Mouse (Mus musculus) G1E-ER4 (cell line): Measurements from ENCODE around the gene Gm20388. TPM values are rescaled to one million over a fixed set of nuclear protein-coding genes. Genes with fewer than 3 reads are reported as not detected.

Source experiments
- GATA1 ChIP-seq: IDR thresholded peaks from one replicate; pipeline ENCODE4 v1.8.0; 2012; ENCODE audit warnings: low read length, inconsistent platforms
- polyA plus RNA-seq: library from polyadenylated mRNA; stranded (reverse); fragments of >175 nt; gene quantifications from 2 replicates; pipeline ENCODE4 v1.2.3, GENCODE M21; 2012

Gene Gm20388
- polyA plus RNA-seq, 1 experiment = not detected

- TF ChIP-seq GATA1 = no peak
Observed at GRCm38 (mm10) chr8:120667561-120668373, 757.1 kb downstream of the Gm20388 start, which contains the start of the genes Gm27021 and Cox4i1. TSS of gene Gm27021 (minus strand) at chr8:120668079. TSS of gene Cox4i1 (plus strand) at chr8:120668222.

GRCm38 (mm10) chr8:120668374-120668905 lies 757.8 kb downstream of the Gm20388 start, which contains the start of gene Emc8:
TSS of gene Emc8 (minus strand) at chr8:120668573.
- TF ChIP-seq GATA1 = no peak

GRCm38 (mm10) chr8:120671775-120672174 lies 761.1 kb downstream of the Gm20388 start:
- TF ChIP-seq GATA1 = no peak

GRCm38 (mm10) chr8:120672626-120673229 lies 762.1 kb downstream of the Gm20388 start:
- TF ChIP-seq GATA1 = no peak

- no peak for TF ChIP-seq GATA1
Observed at GRCm38 (mm10) chr8:120673298-120673697, 762.7 kb downstream of the Gm20388 start.

- TF ChIP-seq GATA1 = no peak
Observed at GRCm38 (mm10) chr8:120675718-120676117, 765.1 kb downstream of the Gm20388 start.

GRCm38 (mm10) chr8:120678447-120678846 lies 767.8 kb downstream of the Gm20388 start:
- no peak for TF ChIP-seq GATA1

- TF ChIP-seq GATA1 = no peak
Observed at GRCm38 (mm10) chr8:120679629-120680387, 769.2 kb downstream of the Gm20388 start.

GRCm38 (mm10) chr8:120681113-120681512 lies 770.5 kb downstream of the Gm20388 start:
- no peak for TF ChIP-seq GATA1

- no peak for TF ChIP-seq GATA1
Observed at GRCm38 (mm10) chr8:120683602-120684001, 773.0 kb downstream of the Gm20388 start.

- no peak for TF ChIP-seq GATA1
Observed at GRCm38 (mm10) chr8:120684082-120684481, 773.4 kb downstream of the Gm20388 start.

- no peak for TF ChIP-seq GATA1
Observed at GRCm38 (mm10) chr8:120685097-120685496, 774.5 kb downstream of the Gm20388 start.

GRCm38 (mm10) chr8:120685591-120685990 lies 775.0 kb downstream of the Gm20388 start:
- no peak for TF ChIP-seq GATA1

GRCm38 (mm10) chr8:120686051-120686450 lies 775.4 kb downstream of the Gm20388 start:
- no peak for TF ChIP-seq GATA1

GRCm38 (mm10) chr8:120686576-120686975 lies 775.9 kb downstream of the Gm20388 start:
- TF ChIP-seq GATA1 = no peak

GRCm38 (mm10) chr8:120687786-120688185 lies 777.1 kb downstream of the Gm20388 start:
- TF ChIP-seq GATA1 = no peak
